In genomic region chr12:87057066-87057465, GRCm38 (mm10) we compare ENCODE assay signal across 18 mouse cellular contexts. TPM values are rescaled to one million over a fixed set of nuclear protein-coding genes. Genes with fewer than 3 reads are reported as not detected.
DNase-seq lines count a peak whose midpoint lies in the region.
"Had no signal": no experiment of that assay in that cellular context is flagged by ENCODE, and none has a peak within 500 bp of the region (broad histone marks: within the 10 kb centered on the region; RNA-seq: fewer than 3 reads in every experiment).

No protein-coding gene starts in this region.

- DNase-seq in adrenal gland, adult (ENCODE audit: inconsistent age in 2 of 2, low spot score in 1 of 2) = peak; percentile 32 to 33
- no peak for DNase-seq in adrenal gland, adult 18-20 months (ENCODE audit: low spot score in 2 of 2)
- DNase-seq in lung, postnatal 10 days = peak; percentile 35
- no peak for DNase-seq in lung, adult 18-20 months
- peak; percentile 34 for DNase-seq in kidney, adult 9 months
- no peak for DNase-seq in heart, adult 9 months (ENCODE audit: low spot score in 2 of 2)
- no peak for DNase-seq in left cerebral cortex, adult 9 months (ENCODE audit: low spot score in 2 of 2)
- DNase-seq: cerebellum, adult 11 months; cerebellum, adult 9-11 months; gastrocnemius, postnatal 25 days; heart, adult 18-20 months; left cerebral cortex, postnatal 4 days; thymus, postnatal 25 days had no signal

RNA-seq across cellular contexts. Expression of gene Tmem63c, which starts 35.9 kb away (rescaled TPM):
- total RNA-seq in adrenal gland, adult 18-20 months (2021) = 1 to 10 TPM; 1.6 TPM
- total RNA-seq: common myeloid progenitor, adult 5-6 weeks; gastrocnemius, postnatal 25 days; megakaryocyte, adult 5-6 weeks; monocyte, adult 5-6 weeks; neutrophil, adult 5-6 weeks had no signal

RNA-seq across cellular contexts. Expression of gene Ngb, which starts 45.3 kb away (rescaled TPM):
- 1 to 10 TPM; 3.5 to 4.2 TPM for total RNA-seq in adrenal gland, adult 18-20 months (2021)
- total RNA-seq: common myeloid progenitor, adult 5-6 weeks; heart, adult 18-20 months; heart, postnatal 25 days; megakaryocyte, adult 5-6 weeks; monocyte, adult 5-6 weeks; neutrophil, adult 5-6 weeks had no signal

Comparison
In these comparisons a context has a peak if more than half of its experiments do, and no peak if none do; other contexts are left out.
1. DNase-seq: peak in adrenal gland, adult (2 of 2), lung, postnatal 10 days (single experiment) and kidney, adult 9 months (single experiment); none in adrenal gland, adult 18-20 months (0 of 2), lung, adult 18-20 months (0 of 2), heart, adult 9 months (0 of 2) and left cerebral cortex, adult 9 months (0 of 2).